Comparison of ENCODE assay signal across 9 mouse cellular contexts in genomic region chr9:7913953-7914352, GRCm38 (mm10). TPM values are rescaled to one million over a fixed set of nuclear protein-coding genes. Genes with fewer than 3 reads are reported as not detected.
DNase-seq lines count a peak whose midpoint lies in the region; ATAC-seq and TF ChIP-seq lines count a peak whose summit lies in the region.
"Had no signal": no experiment of that assay in that cellular context is flagged by ENCODE, and none has a peak within 500 bp of the region (broad histone marks: within the 10 kb centered on the region; RNA-seq: fewer than 3 reads in every experiment).

No protein-coding gene starts in this region.

- no peak for DNase-seq in heart, embryonic 10.5 days (ENCODE audit: low spot score)
- no peak for DNase-seq in heart, adult 18-20 months
- DNase-seq in embryonic facial prominence, embryonic 11.5 days (ENCODE audit: low spot score), result no peak
- DNase-seq in midbrain, postnatal 0 days (ENCODE audit: low spot score), result no peak
- DNase-seq in urinary bladder, postnatal 14 days (ENCODE audit: low spot score), result no peak
- no peak for DNase-seq in cerebellum, adult 8-10 months
- no peak for DNase-seq in frontal cortex, adult 2 months (ENCODE audit: extremely low spot score in 1 of 2, low spot score in 1 of 2)

- H3K9ac ChIP-seq in embryonic facial prominence, embryonic 11.5 days (replicated peaks; ENCODE audit: low read length), result no peak overlapping the region
- peak overlapping the region; percentile 43; the same call in 1 of the 2 replicates for H3K9ac ChIP-seq in hindbrain, embryonic 16.5 days (ENCODE audit: low read depth, low read length)
- H3K9ac ChIP-seq in midbrain, postnatal 0 days (replicated peaks; ENCODE audit: low read length, poor library complexity, severe bottlenecking), result 0 out of 2 replicates have a peak overlapping the region, but pooled peaks have one; percentile 6

- ATAC-seq in embryonic facial prominence, embryonic 11.5 days (replicated peaks; ENCODE audit: insufficient number of reproducible peaks, low FRiP score, low TSS enrichment, low read depth), result peak; percentile 60; the same call in 1 of the 2 replicates
- ATAC-seq in hindbrain, embryonic 16.5 days, result peak; percentile 67
- peak; percentile 64 for ATAC-seq in midbrain, postnatal 0 days (ENCODE audit: low FRiP score)

- H3K4me1 ChIP-seq in heart, embryonic 10.5 days, result 0 out of 2 replicates have a peak, but pooled peaks cover 8% of the 10 kb centered on the region
- no peaks in the 10 kb centered on the region for H3K4me1 ChIP-seq in embryonic facial prominence, embryonic 11.5 days (ENCODE audit: control insufficient read depth, insufficient read depth, low read length)
- no peaks in the 10 kb centered on the region for H3K4me1 ChIP-seq in hindbrain, embryonic 16.5 days (ENCODE audit: control insufficient read depth, insufficient read depth, low read depth, low read length)
- no peaks in the 10 kb centered on the region for H3K4me1 ChIP-seq in midbrain, postnatal 0 days (ENCODE audit: insufficient read depth, low read length)

- H3K4me3 ChIP-seq in heart, embryonic 10.5 days, result peak overlapping the region; percentile 47
- peak overlapping the region; percentile 6; the same call in 1 of the 2 replicates for H3K4me3 ChIP-seq in embryonic facial prominence, embryonic 11.5 days (ENCODE audit: low read depth, low read length)
- H3K4me3 ChIP-seq in hindbrain, embryonic 16.5 days (ENCODE audit: low read length), result peak overlapping the region; percentile 23
- peak overlapping the region; percentile 24; the same call in 1 of the 2 replicates for H3K4me3 ChIP-seq in midbrain, postnatal 0 days (ENCODE audit: low read depth, low read length)

- no peaks in the 10 kb centered on the region for H3K27me3 ChIP-seq in heart, embryonic 10.5 days (ENCODE audit: insufficient read depth, poor library complexity, severe bottlenecking)
- H3K27me3 ChIP-seq in embryonic facial prominence, embryonic 11.5 days (ENCODE audit: control insufficient read depth, insufficient read depth, low read length), result no peaks in the 10 kb centered on the region
- H3K27me3 ChIP-seq in hindbrain, embryonic 16.5 days (replicated peaks; ENCODE audit: control insufficient read depth, insufficient read depth, low read length), result no peaks in the 10 kb centered on the region
- H3K27me3 ChIP-seq in midbrain, postnatal 0 days (ENCODE audit: insufficient read depth, low read length), result no peaks in the 10 kb centered on the region
- H3K27me3 ChIP-seq: CH12.LX had no signal

- peak overlapping the region; percentile 81 for H3K27ac ChIP-seq in heart, embryonic 10.5 days
- H3K27ac ChIP-seq in embryonic facial prominence, embryonic 11.5 days (replicated peaks; ENCODE audit: low read depth, low read length), result no peak overlapping the region
- no peak overlapping the region; the same call in 1 of the 2 replicates for H3K27ac ChIP-seq in hindbrain, embryonic 16.5 days (ENCODE audit: low read depth, low read length)
- H3K27ac ChIP-seq in midbrain, postnatal 0 days (ENCODE audit: low read depth, low read length), result peak overlapping the region; percentile 59

- no peaks in the 10 kb centered on the region for H3K9me3 ChIP-seq in heart, embryonic 10.5 days
- H3K9me3 ChIP-seq in embryonic facial prominence, embryonic 11.5 days (replicated peaks; ENCODE audit: control insufficient read depth, low read length), result no peaks in the 10 kb centered on the region
- no peaks in the 10 kb centered on the region for H3K9me3 ChIP-seq in hindbrain, embryonic 16.5 days (ENCODE audit: control insufficient read depth, low read length)
- H3K9me3 ChIP-seq in midbrain, postnatal 0 days (ENCODE audit: low read length), result no peaks in the 10 kb centered on the region

- no peaks in the 10 kb centered on the region for H3K36me3 ChIP-seq in heart, embryonic 10.5 days
- no peaks in the 10 kb centered on the region for H3K36me3 ChIP-seq in embryonic facial prominence, embryonic 11.5 days (replicated peaks; ENCODE audit: control insufficient read depth, insufficient read depth, low read depth, low read length)
- H3K36me3 ChIP-seq in hindbrain, embryonic 16.5 days (ENCODE audit: control insufficient read depth, insufficient read depth, low read length), result no peaks in the 10 kb centered on the region
- H3K36me3 ChIP-seq in midbrain, postnatal 0 days (ENCODE audit: insufficient read depth, low read length), result no peaks in the 10 kb centered on the region

- TF ChIP-seq CTCF in midbrain, postnatal 0 days (IDR thresholded peaks at IDR 0.05), result no peak

- peak overlapping the region; percentile 36 for H3K4me2 ChIP-seq in embryonic facial prominence, embryonic 11.5 days (ENCODE audit: low read depth, low read length)
- H3K4me2 ChIP-seq in hindbrain, embryonic 16.5 days (ENCODE audit: low read length), result peak overlapping the region; percentile 65
- peak overlapping the region; percentile 46 for H3K4me2 ChIP-seq in midbrain, postnatal 0 days (ENCODE audit: low read depth, low read length, poor library complexity, severe bottlenecking)

- WGBS in heart, embryonic 10.5 days, result 50% methylated on average over 19 of the region's 19 CpGs
- WGBS in embryonic facial prominence, embryonic 11.5 days, result 54% methylated on average over 19 of the region's 19 CpGs
- 32% methylated on average over 19 of the region's 19 CpGs for WGBS in hindbrain, embryonic 16.5 days
- 53% methylated on average over 19 of the region's 19 CpGs for WGBS in midbrain, postnatal 0 days

RNA-seq across cellular contexts. Expression of gene Birc3, which starts 41.0 kb away (rescaled TPM):
- 4.9 and 5.2 TPM in 2 replicates for polyA plus RNA-seq in heart, embryonic 10.5 days (2016; fragmentation: Nextera tagmentation; extraction: Ambion mirVana)
- total RNA-seq in heart, adult 18-20 months (2021), result 10 to 100 TPM in 1 of 2 experiments, 1 to 10 TPM in 1; 9.4 to 13.8 TPM
- polyA plus RNA-seq in embryonic facial prominence, embryonic 11.5 days (2014; fragmentation: Nextera tagmentation; extraction: Ambion mirVana), result 6.5 and 8.6 TPM in 2 replicates
- polyA plus RNA-seq in hindbrain, embryonic 16.5 days (2015; fragmentation: Nextera tagmentation; extraction: Ambion mirVana), result 1.8 and 2.9 TPM in 2 replicates
- total RNA-seq in midbrain, postnatal 0 days (2014; rRNA removed), result 2.3 and 2.6 TPM in 2 replicates
- polyA plus RNA-seq in midbrain, postnatal 0 days (2015; fragmentation: Nextera tagmentation; extraction: Ambion mirVana), result 0.99 and 1.5 TPM in 2 replicates
- polyA plus RNA-seq in frontal cortex, adult 2 months (2012; rRNA removed), result 2.4 and 3.5 TPM in 2 replicates

Comparison
In these comparisons a context has a peak if more than half of its experiments do, and no peak if none do; other contexts are left out.
1. H3K27ac ChIP-seq: peak in heart, embryonic 10.5 days (single experiment) and midbrain, postnatal 0 days (single experiment); none in embryonic facial prominence, embryonic 11.5 days (single experiment) and hindbrain, embryonic 16.5 days (single experiment).
2. Peak in every context shown above with its lines, with median percentiles within 50 percentile points of each other: H3K4me3 ChIP-seq, ATAC-seq and H3K4me2 ChIP-seq.